Mouse (Mus musculus) limb, embryonic 15.5 days (tissue): ENCODE data around the gene Snf8. TPM values are rescaled to one million over a fixed set of nuclear protein-coding genes. Genes with fewer than 3 reads are reported as not detected.

Experiments
- ATAC-seq: fragments of 200-750 bp; cut with Nextera tagmentation; 2 replicates; pipeline ENCODE4 v1.8.0; 2017; ENCODE audit warnings: low read depth, moderate TSS enrichment; ENCODE audit not compliant: insufficient number of reproducible peaks, low FRiP score, low TSS enrichment
- H3K27ac ChIP-seq: fragments of 300-500 bp; sonication (generic); 2 replicates; pipeline ENCODE4 v1.5.1; 2015; ENCODE audit warnings: moderate library complexity, mild to moderate bottlenecking, inconsistent platforms
- H3K27me3 ChIP-seq: fragments of 300-500 bp; sonication (generic); 2 replicates; pipeline ENCODE4 v1.6.1; 2015; ENCODE audit warnings: inconsistent platforms
- H3K36me3 ChIP-seq: fragments of 300-500 bp; sonication (generic); 2 replicates; pipeline ENCODE4 v1.6.1; 2015; ENCODE audit warnings: inconsistent platforms
- H3K4me1 ChIP-seq: fragments of 300-500 bp; sonication (generic); 2 replicates; pipeline ENCODE4 v1.6.1; 2015; ENCODE audit warnings: inconsistent platforms
- H3K4me2 ChIP-seq: fragments of 300-500 bp; sonication (generic); 2 replicates; pipeline ENCODE4 v1.6.1; 2015; ENCODE audit warnings: mild to moderate bottlenecking, inconsistent platforms
- H3K4me3 ChIP-seq: fragments of 300-500 bp; sonication (generic); 2 replicates; pipeline ENCODE4 v1.5.1; 2015; ENCODE audit warnings: mild to moderate bottlenecking, inconsistent platforms
- H3K9ac ChIP-seq: fragments of 300-500 bp; sonication (generic); 2 replicates; pipeline ENCODE4 v1.6.1; 2015; ENCODE audit warnings: inconsistent platforms
- H3K9me3 ChIP-seq: fragments of 300-500 bp; sonication (generic); 2 replicates; pipeline ENCODE4 v1.6.1; 2016; ENCODE audit warnings: inconsistent platforms
- WGBS: fragments of 180-500 bp; shearing (Covaris S2); methylation state at CpG from one replicate; pipeline ENCODE4 v1.1.7; 2015; 5-methylcytosine and 5-hydroxymethylcytosine counted together
- polyA plus RNA-seq: library from polyadenylated mRNA; unstranded; fragments of >200 nt; fragmentation: Nextera tagmentation; extraction: Ambion mirVana; gene quantifications from 2 replicates; pipeline ENCODE4 v1.2.1, GENCODE M21; 2015

The Snf8 gene
- polyA plus RNA-seq, 1 experiment from 2014 or later: 99.0 TPM

DNA sequence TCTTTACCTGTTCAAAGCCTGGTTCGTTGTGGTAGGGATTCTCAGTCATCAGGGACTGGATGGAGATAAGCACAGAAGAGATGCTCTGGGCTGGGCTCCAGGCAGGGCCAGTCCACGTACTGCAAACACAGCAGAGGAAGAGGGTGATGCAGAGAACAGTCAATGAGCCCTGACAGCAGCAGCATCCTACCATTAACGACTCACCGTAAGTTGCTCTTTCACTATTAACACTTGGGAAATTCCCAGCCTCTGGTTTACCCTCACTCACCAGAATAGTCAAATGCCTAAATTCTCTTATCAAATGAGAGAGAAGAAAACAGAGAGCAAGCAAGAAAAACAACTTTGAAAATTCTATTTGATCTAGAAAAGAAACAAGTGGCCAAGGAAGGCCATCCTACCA, 23.6 kb downstream of the Snf8 start:
- H3K9me3 ChIP-seq: no peaks in the 10 kb centered on the region
- H3K27me3 ChIP-seq: no peaks in the 10 kb centered on the region
- no peak for ATAC-seq
- H3K27ac ChIP-seq: no peak overlapping the region
- no peak overlapping the region for H3K4me3 ChIP-seq
- peaks cover 10% of the 10 kb centered on the region for H3K4me1 ChIP-seq
- H3K9ac ChIP-seq: no peak overlapping the region
- H3K36me3 ChIP-seq: peaks cover 65% of the 10 kb centered on the region
- no peak overlapping the region for H3K4me2 ChIP-seq
- WGBS: 89% methylated on average over 4 of the region's 4 CpGs

GRCm38 (mm10) chr11:96064521-96065214, 30.0 kb downstream of the Snf8 start:
- under 1% methylated on average over 38 of the region's 64 CpGs for WGBS
- Histone ChIP-seq H3K4me1 (peaks cover 24% of the 10 kb centered on the region), H3K9me3 (no peaks in the 10 kb centered on the region), H3K9ac (peak overlapping the region; percentile 91), H3K27ac (peak overlapping the region; percentile 86), H3K36me3 (peaks cover 16% of the 10 kb centered on the region), H3K4me3 (peak overlapping the region; percentile 94), H3K4me2 (peak overlapping the region; percentile 73), H3K27me3 (no peaks in the 10 kb centered on the region)
- ATAC-seq: peak; percentile 58

DNA sequence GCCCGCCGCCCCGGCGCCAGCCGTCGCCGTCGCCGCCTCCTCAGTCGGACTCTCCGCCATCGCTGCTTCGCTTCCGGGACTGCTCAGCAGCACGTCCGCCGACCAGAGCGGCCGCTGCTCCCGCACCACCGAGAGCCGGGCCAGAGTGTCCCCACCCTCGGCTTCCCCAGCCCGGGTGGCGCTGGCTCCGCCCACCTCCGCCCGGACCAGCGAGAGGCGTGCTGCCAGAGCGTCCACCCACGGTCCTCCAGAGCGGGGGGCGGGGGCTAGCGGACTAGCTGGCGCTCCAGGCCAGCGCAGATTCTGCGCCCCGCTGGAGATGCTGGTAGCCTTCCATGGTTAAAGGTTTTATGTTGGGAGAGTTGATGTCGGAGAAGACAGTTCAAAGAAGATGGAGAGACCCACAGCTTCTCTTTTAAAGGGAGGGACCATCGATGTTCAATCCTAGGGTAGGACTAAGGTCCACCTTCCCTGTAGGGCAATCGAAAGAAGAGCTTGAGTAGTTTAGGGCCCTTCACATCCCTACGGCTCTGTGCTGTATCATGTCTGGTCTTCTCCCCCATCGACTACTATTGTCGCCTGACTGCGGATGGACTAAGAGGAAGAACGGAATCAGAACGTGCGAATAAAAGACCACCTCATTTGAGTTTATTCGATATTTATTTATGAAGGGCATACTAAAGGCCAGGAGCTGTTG, 30.7 kb downstream of the Snf8 start, which contains the start of gene Ube2z:
Ube2z (minus strand) TSS at position 174 of the 697 bp plus-strand sequence.
- 3% methylated on average over 50 of the region's 50 CpGs for WGBS
- Histone ChIP-seq H3K9ac (peak within 1 kb of the TSS; percentile 91), H3K4me2 (peak within 1 kb of the TSS; percentile 73), H3K4me1 (peaks cover 24% of the 10 kb centered on the region), H3K9me3 (no peaks in the 10 kb centered on the region), H3K27me3 (no peaks in the 10 kb centered on the region), H3K27ac (peak within 1 kb of the TSS; percentile 86), H3K4me3 (peak within 1 kb of the TSS; percentile 94), H3K36me3 (peaks cover 15% of the 10 kb centered on the region)
- peak; percentile 98 for ATAC-seq

DNA sequence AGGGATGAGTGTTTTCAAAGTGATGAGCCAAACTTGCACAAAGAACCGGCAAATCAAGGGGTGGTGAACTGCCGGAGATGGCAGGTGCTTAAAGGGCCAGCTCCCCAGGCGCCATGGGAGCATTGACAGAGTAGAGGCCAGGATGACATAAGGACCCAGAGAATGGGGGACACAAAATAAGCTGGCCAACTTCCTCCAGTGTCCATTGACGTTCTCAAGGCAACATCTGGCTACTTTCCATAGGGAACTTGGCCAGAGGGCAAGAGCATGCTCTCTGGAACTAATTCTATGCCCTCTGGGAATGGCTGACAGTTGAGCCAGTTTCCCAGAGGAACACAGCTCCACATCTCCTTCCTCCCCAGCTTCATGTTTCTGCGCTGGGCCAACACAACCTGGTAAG, 33.5 kb downstream of the Snf8 start:
- Histone ChIP-seq H3K27ac (no peak overlapping the region), H3K9me3 (no peaks in the 10 kb centered on the region), H3K36me3 (peaks cover 24% of the 10 kb centered on the region), H3K27me3 (no peaks in the 10 kb centered on the region), H3K4me1 (peaks cover 16% of the 10 kb centered on the region), H3K9ac (no peak overlapping the region), H3K4me3 (no peak overlapping the region), H3K4me2 (no peak overlapping the region)
- 66% methylated on average over 5 of the region's 5 CpGs for WGBS
- no peak for ATAC-seq

DNA sequence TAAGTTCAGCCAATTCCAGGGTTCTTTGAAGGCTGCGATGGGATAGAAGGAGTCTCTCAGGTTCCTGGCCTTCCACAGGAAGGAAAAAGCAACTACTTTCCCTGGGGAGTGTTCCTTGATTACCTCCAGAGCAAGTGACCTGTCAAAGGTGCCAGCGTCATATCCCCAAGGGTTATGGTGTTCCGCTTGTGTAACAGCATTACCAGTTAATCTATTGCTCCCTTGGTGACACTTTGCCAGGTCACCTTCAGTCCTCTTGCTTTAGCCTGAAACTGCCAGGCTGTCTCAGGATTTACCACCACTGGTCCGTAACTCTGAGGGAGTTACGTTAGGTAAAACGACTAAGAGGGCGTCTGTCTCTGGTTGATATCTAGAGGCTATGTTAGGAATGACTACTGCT, 35.7 kb downstream of the Snf8 start:
- H3K27me3 ChIP-seq: no peaks in the 10 kb centered on the region
- no peak overlapping the region for H3K4me3 ChIP-seq
- no peak overlapping the region for H3K27ac ChIP-seq
- peaks cover 31% of the 10 kb centered on the region for H3K36me3 ChIP-seq
- WGBS: 88% methylated on average over 7 of the region's 7 CpGs
- no peak overlapping the region for H3K4me2 ChIP-seq
- no peaks in the 10 kb centered on the region for H3K9me3 ChIP-seq
- H3K9ac ChIP-seq: no peak overlapping the region
- peaks cover 19% of the 10 kb centered on the region for H3K4me1 ChIP-seq
- ATAC-seq: no peak

DNA sequence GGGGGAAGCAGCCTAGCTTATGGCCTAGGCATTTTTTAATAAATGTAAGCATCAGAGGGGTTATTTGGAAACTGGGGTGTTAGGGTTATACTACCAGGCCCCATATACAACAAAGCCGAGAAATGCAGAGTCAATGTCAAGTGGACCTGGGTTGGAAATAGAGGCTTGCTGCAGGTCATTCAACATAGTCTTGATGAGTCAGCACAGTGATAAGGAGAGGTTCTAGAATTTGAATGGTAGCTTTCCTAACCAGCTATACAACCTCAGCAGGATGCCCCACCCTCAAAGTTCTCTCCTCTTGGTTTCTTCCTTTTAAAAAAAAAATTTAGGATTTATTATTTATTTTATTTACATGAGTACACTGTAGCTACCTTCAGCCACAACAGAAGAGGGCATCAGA, 36.3 kb downstream of the Snf8 start:
- H3K4me3 ChIP-seq: no peak overlapping the region
- 94% methylated on average over 1 of the region's 1 CpGs for WGBS
- H3K9me3 ChIP-seq: no peaks in the 10 kb centered on the region
- no peak overlapping the region for H3K27ac ChIP-seq
- H3K27me3 ChIP-seq: no peaks in the 10 kb centered on the region
- no peak overlapping the region for H3K4me2 ChIP-seq
- no peak for ATAC-seq
- H3K36me3 ChIP-seq: peaks cover 31% of the 10 kb centered on the region
- peaks cover 16% of the 10 kb centered on the region for H3K4me1 ChIP-seq
- no peak overlapping the region for H3K9ac ChIP-seq

DNA sequence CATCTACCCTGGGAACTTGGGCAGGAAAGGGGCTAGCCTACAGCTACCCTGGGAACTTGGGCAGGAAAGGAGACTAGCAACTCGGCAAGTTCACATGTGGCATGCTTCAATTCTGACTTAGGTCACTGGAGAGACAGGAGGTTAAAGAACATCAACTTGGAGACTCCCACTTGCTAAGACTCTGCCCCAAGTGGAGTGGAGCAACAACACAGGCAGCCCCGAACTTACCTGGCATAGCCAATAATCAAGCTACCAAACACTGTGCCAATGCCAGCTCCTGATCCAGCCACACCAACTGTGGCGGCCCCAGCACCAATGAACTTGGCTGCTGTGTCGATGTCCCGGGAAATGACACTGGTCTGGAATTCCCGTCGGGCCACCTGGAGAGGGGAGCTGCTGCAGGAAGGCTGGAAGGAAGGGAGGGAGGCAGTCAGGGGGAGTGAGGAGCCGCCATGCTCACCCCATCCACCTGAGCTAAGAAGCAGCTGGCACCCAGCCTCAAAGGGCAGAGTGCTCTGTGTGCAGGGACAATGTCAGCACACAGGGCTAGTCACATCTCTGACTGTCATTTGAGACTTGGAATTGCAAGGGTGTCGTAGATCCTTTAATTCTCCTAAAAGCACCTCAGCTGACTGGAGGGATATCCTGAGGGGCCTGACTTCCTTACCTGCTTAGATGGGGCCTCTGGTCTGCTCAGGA, 38.8 kb downstream of the Snf8 start:
- Histone ChIP-seq H3K9ac (0 out of 2 replicates have a peak overlapping the region, but pooled peaks have one; percentile 1), H3K4me1 (peaks cover 19% of the 10 kb centered on the region), H3K36me3 (peaks cover 31% of the 10 kb centered on the region), H3K27ac (no peak overlapping the region), H3K27me3 (no peaks in the 10 kb centered on the region), H3K9me3 (no peaks in the 10 kb centered on the region), H3K4me3 (no peak overlapping the region), H3K4me2 (peak overlapping the region; percentile 79; the same call in 1 of the 2 replicates)
- no peak for ATAC-seq
- 79% methylated on average over 9 of the region's 9 CpGs for WGBS

DNA sequence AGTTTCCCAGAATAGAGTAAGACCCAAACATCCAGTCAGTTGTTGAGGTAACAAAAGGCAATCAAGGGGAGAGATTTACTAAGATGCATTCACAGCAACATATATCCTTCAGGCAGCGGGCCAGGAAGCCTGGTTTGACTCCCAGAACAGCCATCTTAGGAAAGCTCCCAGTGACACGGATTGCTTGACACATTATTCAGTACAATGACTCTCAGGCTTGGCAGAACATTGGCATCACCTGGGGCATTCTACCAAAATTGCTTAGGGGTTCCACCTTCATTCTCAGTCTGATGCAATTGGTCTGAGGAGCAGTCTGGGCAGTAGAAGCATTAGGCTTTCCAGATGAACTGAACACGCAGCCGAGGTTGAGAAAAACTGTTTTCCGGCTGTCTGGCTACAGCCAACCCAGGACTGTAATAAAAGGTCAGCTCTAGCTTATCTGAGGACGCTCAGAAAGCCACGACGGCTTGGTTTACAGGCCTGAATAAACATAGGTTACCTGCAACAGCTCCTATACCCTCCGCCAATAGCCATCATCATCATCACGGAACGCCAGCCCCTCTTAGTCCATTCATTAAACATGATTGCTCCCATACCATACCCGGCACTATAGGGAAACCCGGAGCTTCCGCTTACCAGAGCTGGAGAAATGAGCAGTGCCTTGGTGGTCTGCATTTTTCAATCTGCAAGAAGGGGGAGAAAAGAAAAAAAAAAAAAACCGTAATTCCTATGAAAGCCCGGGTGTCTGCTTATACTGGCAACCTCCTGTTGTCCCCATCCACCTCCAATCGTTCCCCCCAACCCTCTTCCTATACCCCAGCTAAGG, 39.9 kb downstream of the Snf8 start:
- peak overlapping the region; percentile 79 for H3K9ac ChIP-seq
- peak overlapping the region; percentile 79 for H3K4me2 ChIP-seq
- 11% methylated on average over 17 of the region's 17 CpGs for WGBS
- no peak for ATAC-seq
- H3K9me3 ChIP-seq: no peaks in the 10 kb centered on the region
- H3K27ac ChIP-seq: peak overlapping the region; percentile 76
- peaks cover 19% of the 10 kb centered on the region for H3K4me1 ChIP-seq
- H3K4me3 ChIP-seq: peak overlapping the region; percentile 78
- H3K36me3 ChIP-seq: peaks cover 31% of the 10 kb centered on the region
- H3K27me3 ChIP-seq: no peaks in the 10 kb centered on the region

- Histone ChIP-seq H3K4me1 (peaks cover 19% of the 10 kb centered on the region), H3K4me2 (peak overlapping the region; percentile 79), H3K4me3 (peak overlapping the region; percentile 78), H3K27me3 (no peaks in the 10 kb centered on the region), H3K9me3 (no peaks in the 10 kb centered on the region), H3K9ac (peak overlapping the region; percentile 79), H3K36me3 (peaks cover 28% of the 10 kb centered on the region), H3K27ac (peak overlapping the region; percentile 76)
- WGBS: under 1% methylated on average over 15 of the region's 15 CpGs
- no peak for ATAC-seq
These were observed 40.5 kb downstream of the Snf8 start for GRCm38 (mm10) chr11:96075177-96075508.

GRCm38 (mm10) chr11:96075509-96076220, 41.0 kb downstream of the Snf8 start, which contains the start of gene Atp5g1:
Gene Atp5g1 (minus strand): TSS chr11:96075670.
- WGBS: under 1% methylated on average over 37 of the region's 37 CpGs
- ATAC-seq: peak; percentile 98
- H3K9me3 ChIP-seq: no peaks in the 10 kb centered on the region

More at GRCm38 (mm10) chr11:96075509-96076220, 41.0 kb downstream of the Snf8 start, which contains the start of gene Atp5g1:
- Histone ChIP-seq H3K27me3 (no peaks in the 10 kb centered on the region), H3K4me2 (peak within 1 kb of the TSS; percentile 79), H3K4me3 (peak within 1 kb of the TSS; percentile 78), H3K4me1 (peaks cover 19% of the 10 kb centered on the region), H3K36me3 (peaks cover 23% of the 10 kb centered on the region), H3K27ac (peak within 1 kb of the TSS; percentile 81), H3K9ac (peak within 1 kb of the TSS; percentile 79)
